Mouse (Mus musculus): ENCODE data around the gene Arhgap45. TPM values are rescaled to one million over a fixed set of nuclear protein-coding genes. Genes with fewer than 3 reads are reported as not detected.

The Arhgap45 gene
- polyA plus RNA-seq, 1 experiment = 375 TPM

DNA sequence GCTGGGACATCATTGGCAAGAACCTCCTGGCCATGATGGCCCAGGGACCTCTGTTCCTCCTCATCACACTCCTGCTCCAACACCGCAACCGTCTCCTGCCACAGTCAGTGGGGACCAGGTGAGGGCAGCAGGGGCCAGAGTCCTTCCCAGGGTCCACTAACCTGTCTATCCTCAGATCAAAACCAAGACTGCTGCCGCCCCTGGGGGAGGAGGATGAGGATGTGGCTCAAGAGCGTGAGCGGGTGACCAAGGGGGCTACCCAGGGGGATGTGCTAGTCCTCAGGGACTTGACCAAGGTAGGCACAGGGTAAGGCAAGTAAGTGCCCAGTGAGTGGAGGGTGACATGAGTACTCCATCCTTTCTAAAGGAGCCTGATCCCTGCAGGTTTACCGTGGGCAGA lies 4.7 kb upstream of the Arhgap45 start:
- peaks cover 96% of the 10 kb centered on the region for H3K36me3 ChIP-seq (replicated peaks; ENCODE audit: low read length)
- TF ChIP-seq FLI1 (IDR thresholded peaks at IDR 0.05; ENCODE audit: low read length) (no peak), GATA1 (IDR thresholded peaks at IDR 0.05; ENCODE audit: borderline replicate concordance, low read length) (no peak)

DNA sequence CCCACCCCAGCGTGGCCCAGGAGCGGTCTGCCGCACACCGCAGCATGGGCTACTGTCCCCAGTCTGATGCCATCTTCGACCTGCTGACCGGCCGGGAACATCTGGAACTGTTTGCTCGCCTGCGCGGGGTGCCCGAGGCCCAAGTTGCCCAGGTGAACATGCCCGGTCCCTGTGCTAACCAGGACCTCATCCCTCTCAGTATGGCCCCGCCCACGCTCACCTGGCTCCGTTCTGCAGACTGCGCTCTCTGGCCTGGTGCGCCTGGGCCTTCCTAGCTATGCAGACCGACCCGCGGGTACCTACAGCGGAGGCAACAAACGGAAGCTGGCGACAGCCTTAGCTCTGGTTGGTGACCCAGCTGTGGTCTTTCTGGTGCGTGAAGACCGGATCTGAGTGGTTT lies 2.8 kb upstream of the Arhgap45 start:
- TF ChIP-seq GATA1 (IDR thresholded peaks at IDR 0.05; ENCODE audit: borderline replicate concordance, low read length) (no peak), FLI1 (IDR thresholded peaks at IDR 0.05; ENCODE audit: low read length) (no peak)
- H3K27me3 ChIP-seq (replicated peaks) = no peaks in the 10 kb centered on the region
- H3K9me3 ChIP-seq = peaks cover 3% of the 10 kb centered on the region; the same call in 1 of the 2 replicates
- no peak overlapping the region for H3K4me3 ChIP-seq (replicated peaks)
- peaks cover 91% of the 10 kb centered on the region for H3K36me3 ChIP-seq (replicated peaks; ENCODE audit: low read length)
- H3K4me1 ChIP-seq = peaks cover 72% of the 10 kb centered on the region

More for the DNA sequence above, 4.7 kb upstream of the Arhgap45 start:
- H3K4me1 ChIP-seq = peaks cover 80% of the 10 kb centered on the region
- no peak overlapping the region for H3K4me3 ChIP-seq (replicated peaks)
- H3K9me3 ChIP-seq = peaks cover 3% of the 10 kb centered on the region; the same call in 1 of the 2 replicates
- H3K27me3 ChIP-seq (replicated peaks) = no peaks in the 10 kb centered on the region

DNA sequence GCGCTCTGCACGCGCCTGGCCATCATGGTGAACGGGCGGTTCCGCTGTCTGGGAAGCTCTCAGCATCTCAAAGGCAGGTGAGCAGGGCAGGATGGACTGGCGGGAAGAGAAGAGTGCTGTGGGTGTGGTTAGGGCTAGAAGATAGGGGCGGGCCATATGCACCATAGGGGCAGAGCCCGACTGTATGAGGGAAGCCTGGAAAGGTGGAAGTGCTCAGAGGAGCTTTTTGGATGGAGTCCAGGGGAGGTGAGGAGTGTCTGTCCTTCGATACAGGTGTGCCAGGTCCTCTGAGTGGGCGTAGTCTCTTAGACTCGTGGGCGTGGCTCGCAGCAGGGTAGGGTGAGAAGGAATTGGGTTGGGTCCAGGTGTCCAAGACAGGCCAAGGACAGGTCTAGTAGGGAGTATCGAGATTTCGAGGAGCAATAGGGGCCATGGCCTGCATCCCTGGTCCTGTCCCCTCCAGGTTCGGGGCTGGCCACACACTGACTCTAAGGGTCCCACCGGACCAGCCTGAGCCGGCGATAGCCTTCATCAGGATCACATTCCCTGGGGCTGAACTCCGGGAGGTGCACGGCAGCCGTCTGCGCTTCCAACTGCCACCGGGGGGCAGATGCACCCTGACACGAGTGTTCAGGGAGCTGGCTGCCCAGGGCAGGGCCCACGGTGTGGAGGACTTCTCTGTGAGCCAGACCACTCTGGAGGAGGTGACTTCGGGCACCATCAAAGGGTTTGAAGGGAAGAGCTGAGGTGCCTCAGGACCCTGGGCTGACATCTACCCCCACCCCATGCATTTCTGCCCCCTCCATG lies 1.8 kb upstream of the Arhgap45 start:
- TF ChIP-seq GATA1 (IDR thresholded peaks at IDR 0.05; ENCODE audit: borderline replicate concordance, low read length) = no peak
- H3K4me1 ChIP-seq = peaks cover 78% of the 10 kb centered on the region
- peaks cover 2% of the 10 kb centered on the region; the same call in 1 of the 2 replicates for H3K9me3 ChIP-seq
- peaks cover 90% of the 10 kb centered on the region for H3K36me3 ChIP-seq (replicated peaks; ENCODE audit: low read length)
- H3K27me3 ChIP-seq (replicated peaks) = no peaks in the 10 kb centered on the region
- H3K4me3 ChIP-seq (replicated peaks) = peak overlapping the region; percentile 78

DNA sequence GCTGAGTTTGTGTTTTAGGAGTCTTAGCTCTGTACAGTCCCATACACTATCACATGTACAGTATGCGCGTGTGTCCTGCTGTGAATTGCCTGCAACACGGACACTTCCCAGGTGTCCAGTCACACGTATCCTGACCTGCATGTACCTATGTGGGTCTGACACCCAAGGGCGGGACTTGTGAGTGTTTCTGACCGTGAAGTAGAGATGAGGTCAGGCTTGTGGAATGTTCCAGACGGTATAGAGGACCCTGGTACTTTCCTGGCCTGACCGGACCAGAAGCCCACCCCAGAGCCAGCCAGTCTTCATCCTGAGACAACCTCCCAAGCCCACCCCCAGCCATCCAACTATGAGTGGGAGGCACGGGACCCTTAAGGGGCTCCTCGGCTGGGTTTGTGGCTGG lies 870 bp upstream of the Arhgap45 start:
- peak overlapping the region; percentile 76 for H3K4me3 ChIP-seq (replicated peaks)
- H3K27me3 ChIP-seq (replicated peaks) = no peaks in the 10 kb centered on the region
- H3K4me1 ChIP-seq = peaks cover 83% of the 10 kb centered on the region
- TF ChIP-seq GATA1 (IDR thresholded peaks at IDR 0.05; ENCODE audit: borderline replicate concordance, low read length) = no peak
- TF ChIP-seq FLI1 (IDR thresholded peaks at IDR 0.05; ENCODE audit: low read length) = no peak
- peaks cover 90% of the 10 kb centered on the region for H3K36me3 ChIP-seq (replicated peaks; ENCODE audit: low read length)
- H3K9me3 ChIP-seq = no peaks in the 10 kb centered on the region

DNA sequence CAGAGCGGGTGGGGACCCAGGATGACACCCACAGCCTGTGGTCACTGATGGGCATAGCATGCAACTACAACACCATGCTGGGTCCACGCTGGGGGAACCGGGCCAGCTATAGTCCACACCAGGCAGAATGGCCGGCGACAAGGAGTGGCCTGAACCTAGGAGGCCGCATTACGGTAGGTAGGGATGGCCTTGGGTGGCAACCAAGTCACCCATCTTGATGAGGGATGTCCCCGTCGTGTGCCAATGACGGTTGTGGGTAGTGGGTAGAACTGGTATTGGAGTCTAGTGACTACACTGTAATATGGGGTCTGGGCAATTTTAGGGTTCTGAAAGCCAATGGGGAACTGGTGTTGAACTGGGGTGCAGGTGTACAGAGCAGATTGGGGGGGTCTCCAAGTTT lies 478 bp downstream of the Arhgap45 start:
- TF ChIP-seq FLI1 (IDR thresholded peaks at IDR 0.05; ENCODE audit: low read length) (no peak), GATA1 (IDR thresholded peaks at IDR 0.05; ENCODE audit: borderline replicate concordance, low read length) (no peak)
- no peaks in the 10 kb centered on the region for H3K27me3 ChIP-seq (replicated peaks)
- H3K4me1 ChIP-seq = peaks cover 87% of the 10 kb centered on the region
- no peaks in the 10 kb centered on the region for H3K9me3 ChIP-seq
- peak overlapping the region; percentile 97 for H3K4me3 ChIP-seq (replicated peaks)
- peaks cover 90% of the 10 kb centered on the region for H3K36me3 ChIP-seq (replicated peaks; ENCODE audit: low read length)

DNA sequence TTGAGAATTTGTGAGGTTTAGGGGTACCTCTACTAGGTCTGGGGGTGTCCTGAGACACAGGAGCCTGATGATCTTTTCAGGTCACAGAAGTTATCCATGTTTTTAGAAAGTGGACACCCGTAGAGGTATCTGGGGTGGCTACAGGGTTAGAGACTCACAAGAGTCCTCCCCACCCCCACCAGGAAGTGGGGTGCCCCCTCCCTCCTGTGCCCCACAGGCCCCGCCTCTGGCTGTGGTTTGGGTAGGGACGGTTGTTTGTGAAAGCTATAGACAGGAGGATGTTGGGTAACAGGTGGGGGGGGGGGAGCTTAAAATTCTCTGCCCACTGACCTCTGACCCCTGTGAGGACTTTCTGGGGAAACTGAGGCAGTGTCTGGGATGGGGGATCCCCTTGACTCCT lies 908 bp downstream of the Arhgap45 start:
- Histone ChIP-seq H3K4me3 (replicated peaks) (peak overlapping the region; percentile 97), H3K4me1 (peaks cover 87% of the 10 kb centered on the region), H3K9me3 (no peaks in the 10 kb centered on the region), H3K27me3 (replicated peaks) (no peaks in the 10 kb centered on the region), H3K36me3 (replicated peaks; ENCODE audit: low read length) (peaks cover 90% of the 10 kb centered on the region)
- TF ChIP-seq FLI1 (IDR thresholded peaks at IDR 0.05; ENCODE audit: low read length) = no peak
- TF ChIP-seq GATA1 (IDR thresholded peaks at IDR 0.05; ENCODE audit: borderline replicate concordance, low read length) = no peak

DNA sequence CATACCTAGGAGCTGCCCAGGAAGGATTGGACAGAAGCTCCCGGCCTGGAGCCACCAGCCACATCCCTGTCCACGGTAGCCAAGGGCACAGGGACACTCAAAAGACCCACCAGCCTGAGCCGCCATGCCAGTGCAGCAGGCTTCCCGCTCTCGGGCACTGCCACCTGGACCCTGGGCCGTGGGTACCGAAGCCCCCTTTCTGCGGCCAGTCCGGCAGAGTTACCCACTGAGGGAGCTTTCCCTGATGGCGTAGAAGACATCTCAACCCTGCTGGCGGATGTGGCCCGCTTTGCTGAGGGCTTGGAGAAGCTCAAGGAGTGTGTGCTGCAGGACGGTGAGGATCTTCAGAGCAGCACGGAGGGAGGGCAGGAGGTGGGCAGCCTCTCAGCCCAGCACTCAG lies 1.3 kb downstream of the Arhgap45 start:
- peaks cover 90% of the 10 kb centered on the region for H3K4me1 ChIP-seq
- no peaks in the 10 kb centered on the region for H3K27me3 ChIP-seq (replicated peaks)
- TF ChIP-seq FLI1 (IDR thresholded peaks at IDR 0.05; ENCODE audit: low read length) (no peak), GATA1 (IDR thresholded peaks at IDR 0.05; ENCODE audit: borderline replicate concordance, low read length) (no peak)
- peaks cover 90% of the 10 kb centered on the region for H3K36me3 ChIP-seq (replicated peaks; ENCODE audit: low read length)
- H3K4me3 ChIP-seq (replicated peaks) = peak overlapping the region; percentile 97
- H3K9me3 ChIP-seq = no peaks in the 10 kb centered on the region

DNA sequence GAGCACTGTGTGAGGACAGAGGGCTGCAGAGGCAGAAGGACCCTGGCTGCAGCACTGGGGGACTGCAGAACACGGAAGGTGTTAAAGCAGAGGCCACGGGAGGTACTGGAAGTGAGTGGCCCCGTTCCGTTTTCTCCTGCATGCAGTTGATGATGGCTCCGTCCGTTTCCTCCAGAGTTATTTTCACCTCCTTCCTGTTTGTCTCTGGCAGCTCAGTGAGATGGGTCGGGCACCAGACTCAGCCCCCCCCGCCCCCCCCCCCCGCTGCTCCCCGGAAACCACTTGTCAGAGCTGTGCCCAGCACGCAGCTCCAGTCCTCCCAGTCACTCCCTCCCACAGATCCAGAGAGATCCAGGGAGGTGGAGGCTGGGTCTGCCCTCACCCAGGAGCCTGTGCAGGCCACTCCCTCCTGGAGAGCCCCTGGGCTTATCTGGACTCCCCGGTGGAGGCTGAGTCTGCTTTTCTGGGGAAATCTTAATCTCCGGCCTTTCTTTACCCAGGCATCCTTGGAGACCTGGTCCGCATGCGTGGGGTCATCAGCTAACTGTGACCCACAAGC lies 2.4 kb downstream of the Arhgap45 start:
- TF ChIP-seq GATA1 (IDR thresholded peaks at IDR 0.05; ENCODE audit: borderline replicate concordance, low read length) (no peak), FLI1 (IDR thresholded peaks at IDR 0.05; ENCODE audit: low read length) (no peak)
- Histone ChIP-seq H3K27me3 (replicated peaks) (no peaks in the 10 kb centered on the region), H3K36me3 (replicated peaks; ENCODE audit: low read length) (peaks cover 90% of the 10 kb centered on the region), H3K9me3 (no peaks in the 10 kb centered on the region), H3K4me1 (peaks cover 92% of the 10 kb centered on the region), H3K4me3 (replicated peaks) (peak overlapping the region; percentile 92)

DNA sequence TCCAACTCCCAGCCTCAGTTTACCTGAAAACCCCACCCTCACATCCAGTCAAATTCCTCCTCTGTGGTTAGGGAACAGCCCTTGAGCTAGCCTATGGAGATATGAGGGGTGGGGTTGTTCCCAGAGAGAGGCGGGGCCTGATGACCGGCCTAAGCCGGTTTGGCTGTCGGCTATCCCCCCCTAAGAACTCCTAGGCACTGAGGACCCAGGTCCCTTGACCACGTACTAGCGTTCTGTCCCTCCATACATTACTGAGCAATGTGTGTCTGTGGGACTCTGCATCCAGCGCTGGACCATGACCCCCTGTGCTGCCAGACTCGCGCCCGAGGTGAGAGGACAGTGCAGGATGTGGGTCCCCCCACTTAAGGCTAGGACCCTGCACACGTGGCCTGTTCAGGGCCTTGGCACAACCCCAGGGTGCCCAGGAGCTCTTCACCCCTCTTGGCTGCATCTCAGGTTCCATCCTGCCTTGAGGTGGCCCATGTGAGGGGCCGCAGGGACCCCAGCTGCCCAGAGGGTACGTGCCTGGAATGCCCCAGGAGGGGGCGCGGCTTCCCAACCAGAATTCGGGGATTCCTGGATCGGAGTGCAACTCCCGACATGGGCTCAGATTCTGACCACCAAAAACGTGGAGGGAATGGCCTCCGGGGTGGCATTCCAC lies 3.1 kb downstream of the Arhgap45 start:
- peaks cover 90% of the 10 kb centered on the region for H3K36me3 ChIP-seq (replicated peaks; ENCODE audit: low read length)
- H3K9me3 ChIP-seq = no peaks in the 10 kb centered on the region
- peaks cover 92% of the 10 kb centered on the region for H3K4me1 ChIP-seq
- H3K27me3 ChIP-seq (replicated peaks) = no peaks in the 10 kb centered on the region
- TF ChIP-seq GATA1 (IDR thresholded peaks at IDR 0.05; ENCODE audit: borderline replicate concordance, low read length) (no peak), FLI1 (IDR thresholded peaks at IDR 0.05; ENCODE audit: low read length) (no peak)
- H3K4me3 ChIP-seq (replicated peaks) = peak overlapping the region; percentile 92

DNA sequence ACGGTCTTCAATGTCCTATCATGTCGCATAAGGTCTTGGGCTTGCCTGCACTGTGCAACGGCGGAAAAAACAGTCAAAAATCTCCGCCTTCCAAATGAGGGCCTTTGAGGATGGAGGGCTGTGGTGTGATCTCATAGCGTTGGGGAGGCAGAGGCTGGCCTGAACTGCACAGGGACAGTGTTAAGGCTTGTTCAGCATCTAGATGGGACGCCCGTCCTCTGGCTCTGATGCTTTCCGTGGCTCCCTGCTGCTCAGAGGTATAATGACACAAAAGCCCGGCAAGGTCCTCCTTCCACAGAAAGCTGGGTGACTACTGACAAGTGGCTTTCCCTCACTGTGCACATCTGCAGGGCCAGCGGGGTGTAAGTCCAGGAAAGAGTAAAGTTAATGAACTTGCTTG lies 3.7 kb downstream of the Arhgap45 start:
- peaks cover 90% of the 10 kb centered on the region for H3K36me3 ChIP-seq (replicated peaks; ENCODE audit: low read length)

More for the DNA sequence above, 3.7 kb downstream of the Arhgap45 start:
- no peaks in the 10 kb centered on the region for H3K9me3 ChIP-seq
- H3K4me1 ChIP-seq = peaks cover 92% of the 10 kb centered on the region
- no peak for TF ChIP-seq GATA1 (IDR thresholded peaks at IDR 0.05; ENCODE audit: borderline replicate concordance, low read length)
- TF ChIP-seq FLI1 (IDR thresholded peaks at IDR 0.05; ENCODE audit: low read length) = no peak
- peak overlapping the region; percentile 92 for H3K4me3 ChIP-seq (replicated peaks)
- H3K27me3 ChIP-seq (replicated peaks) = no peaks in the 10 kb centered on the region

All from megakaryocyte, embryonic 14.5 days (primary cell).